Mouse (Mus musculus) c-Kit-positive CD71-positive TER-119-positive erythroid progenitor cells, embryonic 14.5 days (primary cell): ENCODE results near the gene Ier5l.

Experiments
- DNase-seq: peaks from one replicate; pipeline ENCODE4 v3.0.0-alpha.2; 2013; ENCODE audit warnings: low spot score

Ier5l gene

DNA sequence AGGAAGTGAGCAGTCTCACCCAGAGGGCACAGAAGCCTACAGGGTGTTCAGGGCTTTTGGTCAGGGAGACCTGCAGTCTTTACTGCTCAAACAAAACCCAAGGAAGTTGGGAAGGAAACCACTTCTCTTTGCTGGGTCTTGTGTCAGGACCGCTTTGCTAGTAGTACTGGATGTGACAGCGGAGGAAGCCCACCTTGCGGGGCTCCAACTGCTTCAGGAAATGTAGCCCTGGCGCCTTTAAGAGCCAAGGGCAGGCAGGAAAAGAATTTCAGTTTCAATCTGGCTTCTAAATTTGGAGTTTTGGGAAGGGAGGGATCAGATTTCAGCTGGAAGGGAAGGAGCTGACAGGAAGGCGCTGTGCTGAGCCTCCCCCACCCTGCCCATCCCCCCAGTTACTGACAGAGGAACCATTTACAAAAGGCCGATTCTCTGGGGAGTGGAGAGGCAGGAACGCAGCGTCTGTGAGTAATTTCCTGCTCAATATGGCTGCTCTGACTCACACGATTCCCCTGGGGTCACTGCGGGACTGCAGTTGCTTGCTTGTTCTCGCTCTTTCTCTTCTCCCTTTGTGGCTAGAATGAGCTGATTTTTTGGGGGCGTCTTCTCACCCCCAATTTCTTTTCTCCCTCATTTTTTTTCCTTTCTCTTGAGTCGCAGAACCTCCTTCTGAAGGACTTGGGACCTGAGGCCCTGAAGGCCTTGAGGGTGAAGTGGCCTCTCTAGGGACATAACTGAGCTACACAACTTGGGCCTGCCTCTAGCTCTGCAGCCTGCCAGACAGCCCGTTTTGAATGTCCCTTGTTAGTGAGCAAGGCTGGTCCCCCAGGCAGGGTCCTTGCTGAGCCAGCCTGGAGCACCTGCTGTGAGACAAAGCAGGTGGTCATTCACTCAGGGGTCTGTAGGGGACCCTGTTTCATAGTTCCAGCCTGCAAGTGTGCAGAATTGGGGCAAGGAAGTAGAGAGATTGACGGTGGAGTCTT, 32.2 kb downstream of the Ier5l start:
- DNase-seq = no peak

DNA sequence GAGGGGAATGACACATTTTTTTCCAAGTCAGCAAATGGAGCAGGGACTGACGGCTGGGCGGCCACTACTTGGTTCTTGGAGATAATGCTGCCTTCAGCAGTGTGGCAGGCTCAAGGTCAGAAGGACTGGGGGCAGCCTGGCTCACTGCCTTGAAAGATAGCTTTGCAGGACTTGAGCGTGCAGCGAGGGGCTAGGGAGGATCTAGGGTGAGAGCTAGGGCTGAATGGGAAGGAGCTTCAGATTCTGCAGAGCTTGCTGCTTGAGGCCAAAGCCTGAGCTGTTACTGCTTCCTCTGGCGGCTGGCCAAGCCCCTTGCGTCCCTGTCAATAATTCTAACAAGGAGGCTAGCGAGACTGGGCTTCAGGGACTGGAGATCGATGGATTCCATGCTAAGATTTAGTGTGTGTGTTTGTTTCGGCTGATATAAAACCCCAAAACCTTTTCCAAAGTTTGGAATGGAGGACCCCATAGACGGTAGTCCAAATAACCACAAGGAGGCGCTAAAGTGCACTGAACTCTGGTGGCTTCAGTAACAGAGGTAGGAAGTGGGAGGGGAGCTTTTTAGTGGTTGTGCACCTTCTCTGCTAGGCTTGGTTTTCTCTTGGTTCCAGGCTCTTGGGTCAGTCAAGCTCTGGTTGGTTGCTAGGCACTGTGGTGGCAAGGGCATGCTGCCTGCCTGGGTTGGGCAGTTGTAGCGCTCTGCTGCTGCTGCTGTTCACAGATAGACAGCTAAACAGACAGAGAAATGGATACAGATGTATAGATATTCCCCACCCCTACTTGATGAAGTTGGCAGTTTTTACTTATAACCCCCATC, 33.1 kb downstream of the Ier5l start:
- peak; percentile 67 for DNase-seq

DNA sequence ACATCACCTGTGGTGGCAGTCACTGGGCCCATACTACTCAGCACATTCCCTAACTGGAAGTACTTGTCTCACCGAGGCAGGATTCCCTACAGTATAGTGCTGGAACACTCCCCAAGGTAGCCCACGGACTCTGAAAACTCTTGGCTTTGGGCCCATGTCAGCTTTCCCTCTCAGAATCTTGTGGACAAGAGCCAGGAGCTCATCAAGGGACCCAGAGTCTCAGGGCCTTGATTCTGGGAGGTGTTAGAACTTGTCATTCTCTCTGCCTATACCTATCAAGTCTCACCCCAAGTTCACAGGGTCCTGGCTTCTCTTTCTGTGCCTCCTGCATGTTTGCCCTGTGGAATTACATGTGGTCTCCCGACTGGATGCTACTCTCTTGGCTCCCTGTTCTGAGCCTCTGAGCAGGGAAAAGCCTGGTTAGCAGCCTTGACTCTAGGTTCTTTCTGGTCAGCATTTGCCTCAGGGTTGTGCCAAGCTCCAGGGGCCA, 33.8 kb downstream of the Ier5l start:
- no peak for DNase-seq

- DNase-seq = no peak
These were observed 34.4 kb downstream of the Ier5l start for GRCm38 (mm10) chr2:30439631-30440030.

- no peak for DNase-seq
These were observed 36.2 kb downstream of the Ier5l start for GRCm38 (mm10) chr2:30437791-30438190.

GRCm38 (mm10) chr2:30436809-30437208, 37.2 kb downstream of the Ier5l start:
- no peak for DNase-seq

GRCm38 (mm10) chr2:30436156-30436545, 37.9 kb downstream of the Ier5l start:
- DNase-seq = no peak

DNA sequence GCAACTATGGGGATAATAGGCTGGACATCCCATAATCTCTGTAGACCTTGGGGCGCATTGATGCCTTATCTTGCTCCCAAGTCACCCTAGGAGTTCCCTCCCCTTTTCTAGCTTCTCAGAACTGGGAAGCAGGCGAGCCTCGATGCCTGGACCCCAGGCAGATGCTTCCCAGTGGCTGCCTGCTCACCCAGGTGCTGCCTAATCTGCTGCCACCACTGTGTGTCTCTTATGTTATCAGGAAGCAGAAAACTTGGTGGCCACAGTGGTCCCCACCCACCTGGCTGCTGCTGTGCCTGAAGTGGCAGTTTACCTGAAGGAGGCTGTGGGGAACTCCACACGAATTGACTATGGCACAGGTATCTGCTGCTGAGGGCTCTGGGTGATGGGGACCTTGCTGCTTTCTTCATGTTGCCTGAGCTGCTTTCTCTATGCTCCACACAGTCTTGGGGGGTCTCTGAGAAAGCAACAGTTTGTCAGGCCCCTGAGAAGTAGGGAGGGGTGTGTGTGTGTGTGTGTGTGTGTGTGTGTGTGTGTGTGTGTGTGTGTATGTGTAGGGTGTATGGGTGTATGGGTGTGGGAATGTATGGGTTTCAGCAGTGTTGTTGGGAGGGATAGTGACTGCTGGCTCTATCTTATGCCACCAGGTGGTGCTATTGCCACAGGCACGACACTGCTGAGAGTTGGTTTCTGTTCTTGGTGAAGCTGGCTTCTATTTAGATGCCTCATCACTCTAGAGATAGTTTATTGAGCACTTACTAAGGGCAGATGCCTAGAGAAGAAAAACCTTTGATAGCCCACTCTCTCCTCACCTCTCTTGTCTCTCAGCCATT, 38.5 kb downstream of the Ier5l start:
- peak; percentile 79 for DNase-seq

GRCm38 (mm10) chr2:30429156-30429555, 44.9 kb downstream of the Ier5l start:
- no peak for DNase-seq
